8 mouse cellular contexts compared by ENCODE assay signal in the genomic region with DNA sequence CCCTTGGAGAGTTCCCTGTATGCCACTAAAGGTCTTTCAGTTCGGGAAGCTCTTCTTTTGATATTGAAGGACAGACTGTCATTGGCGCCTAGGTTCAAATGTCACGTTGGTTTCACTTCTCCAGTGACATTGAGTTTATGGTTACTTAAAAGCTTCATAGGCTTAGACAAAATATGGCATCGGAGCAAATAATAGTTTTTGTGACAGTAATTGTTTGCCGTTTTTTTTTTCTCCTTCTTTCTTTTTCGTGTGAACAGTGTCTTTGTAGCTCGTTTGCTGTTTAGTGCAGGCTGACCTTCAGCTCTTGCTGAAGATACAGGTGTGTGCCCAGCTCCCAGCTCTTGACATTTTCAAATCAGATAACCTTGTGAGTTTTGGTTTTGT. TPM values are rescaled to one million over a fixed set of nuclear protein-coding genes. Genes with fewer than 3 reads are reported as not detected.
DNase-seq lines count a peak whose midpoint lies in the region; ATAC-seq and TF ChIP-seq lines count a peak whose summit lies in the region.

No protein-coding gene starts in this region.

- H3K4me3 ChIP-seq in gastrocnemius, adult 2 months, result peak overlapping the region; percentile 98
- H3K4me3 ChIP-seq in forebrain, embryonic 14.5 days (ENCODE audit: low read depth, low read length), result peak overlapping the region; percentile 94
- H3K4me3 ChIP-seq in liver, embryonic 14.5 days (ENCODE audit: insufficient read depth in 1 of 2, low read depth in 2 of 2, low read length in 2 of 2), result peak overlapping the region; percentile 63 to 75; a peak in 3 of 4 replicates

- no peak for TF ChIP-seq EP300 in liver, embryonic 14.5 days (IDR thresholded peaks at IDR 0.05; ENCODE audit: low read depth)

- WGBS in forebrain, embryonic 14.5 days, result 50% methylated on average over 7 of the region's 7 CpGs
- 39% methylated on average over 7 of the region's 7 CpGs for WGBS in liver, embryonic 14.5 days (ENCODE audit: insufficient replicate concordance)

- peak overlapping the region; percentile 64 for H3K4me2 ChIP-seq in forebrain, embryonic 14.5 days (ENCODE audit: low read length)
- peak overlapping the region; percentile 100 for H3K4me2 ChIP-seq in liver, embryonic 14.5 days (ENCODE audit: low read depth)

- H3K27ac ChIP-seq in gastrocnemius, adult 2 months, result peak overlapping the region; percentile 99
- no peak overlapping the region for H3K27ac ChIP-seq in forebrain, embryonic 14.5 days (ENCODE audit: low read depth, low read length)
- H3K27ac ChIP-seq in liver, embryonic 14.5 days, result no peak overlapping the region

- H3K4me1 ChIP-seq in forebrain, embryonic 14.5 days (ENCODE audit: control insufficient read depth, insufficient read depth, low read length), result peaks cover 9% of the 10 kb centered on the region
- peaks cover 21 to 24% of the 10 kb centered on the region in 2 experiments for H3K4me1 ChIP-seq in liver, embryonic 14.5 days (replicated peaks; ENCODE audit: control insufficient read depth in 2 of 2, insufficient read depth in 2 of 2, low read length in 1 of 2)

- ATAC-seq in forebrain, embryonic 14.5 days, result no peak
- ATAC-seq in liver, embryonic 14.5 days (ENCODE audit: insufficient read depth), result no peak
- no peak for ATAC-seq in inflammation-experienced regulatory T-cells, adult 6 months

- DNase-seq in gastrocnemius, adult 2 months, result no peak
- no peak for DNase-seq in gastrocnemius, adult 8-10 months (ENCODE audit: low spot score in 2 of 2)
- DNase-seq in A20 (ENCODE audit: low read depth, low spot score), result peak; percentile 77
- no peak for DNase-seq in forebrain, embryonic 14.5 days (ENCODE audit: low spot score)
- no peak for DNase-seq in liver, embryonic 14.5 days (ENCODE audit: low read depth in 3 of 3, low spot score in 3 of 3)
- DNase-seq in urinary bladder, postnatal 14 days (ENCODE audit: low spot score), result no peak
- no peak for DNase-seq in yolk sac, embryonic 10.5 days (ENCODE audit: low spot score)

- H3K27me3 ChIP-seq in forebrain, embryonic 14.5 days (replicated peaks; ENCODE audit: control insufficient read depth, insufficient read depth, low read length), result no peaks in the 10 kb centered on the region
- H3K27me3 ChIP-seq in liver, embryonic 14.5 days (ENCODE audit: control insufficient read depth, insufficient read depth, low read length), result no peaks in the 10 kb centered on the region; the same call in 1 of the 2 replicates

- peak overlapping the region; percentile 84; the same call in 1 of the 2 replicates for H3K9ac ChIP-seq in forebrain, embryonic 14.5 days (ENCODE audit: low read length)
- peak overlapping the region; percentile 66 for H3K9ac ChIP-seq in liver, embryonic 14.5 days (replicated peaks)

- no peak for TF ChIP-seq CTCF in gastrocnemius, adult 2 months (IDR thresholded peaks at IDR 0.05)
- no peak for TF ChIP-seq CTCF in liver, embryonic 14.5 days (IDR thresholded peaks at IDR 0.05; ENCODE audit: low read depth)

- intact Hi-C loops in gastrocnemius, adult 2 months (cut with DNase I), result loop anchor here (1.0 kb wide), 1 partner anchor 29 kb away; no protein-coding TSS in a partner anchor

- no peaks in the 10 kb centered on the region for H3K9me3 ChIP-seq in forebrain, embryonic 14.5 days (replicated peaks; ENCODE audit: control insufficient read depth, low read length)
- H3K9me3 ChIP-seq in liver, embryonic 14.5 days (ENCODE audit: control insufficient read depth, low read length), result no peaks in the 10 kb centered on the region

- peaks cover 7% of the 10 kb centered on the region; the same call in 1 of the 2 replicates for H3K36me3 ChIP-seq in forebrain, embryonic 14.5 days (ENCODE audit: control insufficient read depth, insufficient read depth, low read length)
- H3K36me3 ChIP-seq in liver, embryonic 14.5 days (replicated peaks; ENCODE audit: control insufficient read depth, insufficient read depth, low read depth), result no peaks in the 10 kb centered on the region; the same call in 1 of the 2 replicates

RNA-seq across cellular contexts. Expression of gene Pptc7, which starts 1.6 kb away (rescaled TPM):
- total RNA-seq in gastrocnemius, adult 2 months (2021), result 100 to 1,000 TPM; 103 to 115 TPM
- 100 to 1,000 TPM in 2 of 4 experiments, 10 to 100 TPM in 2; 91.8 to 110 (median 100.0) TPM for total RNA-seq in gastrocnemius, adult 8-10 months (2022)
- 5.2 and 5.9 TPM in 2 replicates for polyA plus RNA-seq in forebrain, embryonic 14.5 days (2014; fragmentation: Nextera tagmentation; extraction: Ambion mirVana)
- 3.5 and 3.6 TPM in 2 replicates for polyA plus RNA-seq in liver, embryonic 14.5 days (2012; rRNA removed)
- polyA plus RNA-seq in liver, embryonic 14.5 days (2014; fragmentation: Nextera tagmentation; extraction: Ambion mirVana), result 2.7 and 2.9 TPM in 2 replicates
- polyA plus RNA-seq in inflammation-experienced regulatory T-cells, adult 6 months (2017; shearing (Covaris generic)), result 10 to 100 TPM in 2 of 3 experiments, 1 to 10 TPM in 1; 9.6 to 21.6 (median 20.9) TPM

RNA-seq across cellular contexts. Expression of gene Tctn1, which starts 21.5 kb away (rescaled TPM):
- total RNA-seq in gastrocnemius, adult 2 months (2021), result 1 to 10 TPM; 1.8 to 2.0 TPM
- 1 to 10 TPM; 1.4 to 2.1 (median 1.7) TPM for total RNA-seq in gastrocnemius, adult 8-10 months (2022)
- 3.5 and 3.6 TPM in 2 replicates for polyA plus RNA-seq in forebrain, embryonic 14.5 days (2014; fragmentation: Nextera tagmentation; extraction: Ambion mirVana)
- polyA plus RNA-seq in liver, embryonic 14.5 days (2012; rRNA removed), result 1.7 and 2.0 TPM in 2 replicates
- polyA plus RNA-seq in liver, embryonic 14.5 days (2014; fragmentation: Nextera tagmentation; extraction: Ambion mirVana), result 0.50 and 0.58 TPM in 2 replicates
- 1 to 10 TPM in 1 of 3 experiments, under 1 TPM in 2; 0.68 to 1.7 (median 0.90) TPM for polyA plus RNA-seq in inflammation-experienced regulatory T-cells, adult 6 months (2017; shearing (Covaris generic))
